31 mouse cellular contexts compared by ENCODE assay signal in the genomic region with DNA sequence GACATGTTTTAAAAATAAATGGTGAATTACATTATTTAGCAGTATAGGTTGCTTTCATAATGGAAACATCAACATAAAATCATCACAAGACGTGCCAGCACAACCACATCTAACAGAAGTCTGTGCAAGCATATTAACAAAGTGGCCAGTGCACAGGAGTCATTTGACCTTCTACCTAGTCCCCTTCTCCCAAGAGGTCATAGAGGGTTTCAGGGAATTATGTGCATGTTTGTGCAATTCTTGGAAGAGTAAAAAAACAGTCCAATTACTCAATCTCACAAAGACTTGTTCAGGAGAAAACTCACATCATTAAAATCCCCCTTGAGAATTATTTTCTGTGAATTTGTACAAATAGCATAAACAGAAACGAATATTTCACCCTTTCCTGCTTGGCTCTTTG. TPM values are rescaled to one million over a fixed set of nuclear protein-coding genes. Genes with fewer than 3 reads are reported as not detected.
"Had no signal": no experiment of that assay in that cellular context is flagged by ENCODE, and none has a peak within 500 bp of the region (broad histone marks: within the 10 kb centered on the region; RNA-seq: fewer than 3 reads in every experiment).

No protein-coding gene starts in this region.

- DNase-seq: gastrocnemius, postnatal 25 days; heart, adult 18-20 months; heart, postnatal 10 days; heart, postnatal 4 days; kidney, adult 18-20 months; kidney, adult 8-10 months; kidney, postnatal 10 days; kidney, postnatal 25 days; kidney, postnatal 4 days had no signal

- H3K36me3 ChIP-seq: heart, embryonic 10.5 days; heart, embryonic 12.5 days; hindbrain, embryonic 10.5 days; hindbrain, embryonic 12.5 days; intestine, embryonic 15.5 days; limb, embryonic 10.5 days; limb, embryonic 12.5 days had no signal

- H3K4me3 ChIP-seq: heart, embryonic 10.5 days; heart, embryonic 12.5 days; hindbrain, embryonic 10.5 days; hindbrain, embryonic 12.5 days; intestine, embryonic 15.5 days; left cerebral cortex, adult 2 months; limb, embryonic 10.5 days; limb, embryonic 12.5 days had no signal

- H3K27ac ChIP-seq: heart, embryonic 10.5 days; hindbrain, embryonic 10.5 days; hindbrain, embryonic 12.5 days; hindbrain, embryonic 14.5 days; intestine, embryonic 15.5 days; left cerebral cortex, adult 2 months; limb, embryonic 10.5 days; limb, embryonic 12.5 days; liver, embryonic 14.5 days had no signal

- H3K4me1 ChIP-seq: heart, embryonic 10.5 days; heart, embryonic 12.5 days; hindbrain, embryonic 10.5 days; hindbrain, embryonic 12.5 days; intestine, embryonic 15.5 days; limb, embryonic 10.5 days; limb, embryonic 12.5 days had no signal

- H3K27me3 ChIP-seq: heart, embryonic 12.5 days; hindbrain, embryonic 12.5 days; intestine, embryonic 15.5 days; limb, embryonic 12.5 days had no signal

- H3K4me2 ChIP-seq: heart, embryonic 12.5 days; hindbrain, embryonic 12.5 days; hindbrain, embryonic 14.5 days; intestine, embryonic 15.5 days; limb, embryonic 12.5 days; liver, embryonic 11.5 days had no signal

- H3K9me3 ChIP-seq: heart, embryonic 10.5 days; heart, embryonic 12.5 days; hindbrain, embryonic 10.5 days; hindbrain, embryonic 12.5 days; intestine, embryonic 15.5 days; limb, embryonic 10.5 days; limb, embryonic 12.5 days had no signal

- ATAC-seq: hindbrain, embryonic 16.5 days; inflammation-experienced regulatory T-cells, adult 6 months; intestine, embryonic 15.5 days; intestine, postnatal 0 days had no signal

- H3K9ac ChIP-seq: heart, embryonic 12.5 days; hindbrain, embryonic 12.5 days; hindbrain, embryonic 14.5 days; intestine, embryonic 15.5 days; limb, embryonic 12.5 days; liver, embryonic 14.5 days had no signal

RNA-seq across cellular contexts. Expression of a gene that starts 50.2 kb away (rescaled TPM):
- total RNA-seq: gastrocnemius, adult 18-20 months; gastrocnemius, adult 8-10 months; gastrocnemius, postnatal 25 days; gastrocnemius, postnatal 4 days; granulocyte monocyte progenitor cell, adult 5-6 weeks; heart, adult 18-20 months; heart, adult 8-10 months; heart, postnatal 10 days; heart, postnatal 25 days; heart, postnatal 4 days had no signal
- polyA plus RNA-seq: heart, embryonic 14.5 days; hindbrain, embryonic 10.5 days; inflammation-experienced regulatory T-cells, adult 6 months; intestine, embryonic 15.5 days; intestine, postnatal 0 days; liver, embryonic 11.5 days; liver, embryonic 14.5 days; liver, embryonic 16.5 days had no signal
